Mouse (Mus musculus) embryonic stem cell, embryonic (primary cell): ENCODE measurements around the gene B020031M17Rik.
"Not testable (repeated sequence)": the region's sequence is repeated elsewhere in the genome, so short reads cannot be mapped to it uniquely, and the experiment has no call there.

Experiments used
- CTCF ChIA-PET, 4 experiments: fragments of 300-600 bp in 2 of 4; fragments of 350-600 bp in 2 of 4; sonication (Branson Sonifier 250); formaldehyde crosslinking; loops; one replicate each; lab custom pipeline; 2022; ENCODE audit warnings: inconsistent platforms in 2 of 4; lab: Charles Lee
- POLR2A ChIA-PET, 4 experiments: fragments of 300-600 bp in 2 of 4; fragments of 350-600 bp in 2 of 4; sonication (Branson Sonifier 250); formaldehyde crosslinking; loops; one replicate each; lab custom pipeline; 2022; ENCODE audit warnings: antibody characterized with exemption in 4 of 4, inconsistent platforms in 1 of 4; lab: Charles Lee

The B020031M17Rik gene

DNA sequence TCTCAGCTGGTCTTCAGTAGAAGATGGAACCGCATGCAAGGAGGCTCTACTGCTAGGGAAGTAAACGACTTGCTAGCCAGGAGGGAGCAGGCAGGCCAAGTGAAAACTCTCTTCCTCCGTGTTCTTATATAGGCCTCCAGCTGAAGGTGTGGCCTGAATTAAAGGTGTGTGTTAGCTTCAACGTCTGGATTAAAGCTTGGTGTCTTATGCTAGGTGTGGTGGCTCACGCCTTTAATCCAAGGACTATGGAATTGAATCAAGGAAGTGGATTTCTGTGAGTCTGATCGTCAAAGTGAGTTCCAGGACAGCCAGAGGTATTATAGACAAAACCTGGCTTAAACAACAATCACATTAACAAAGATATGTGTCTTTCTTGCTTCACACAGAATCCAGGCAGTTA, at the start of gene B020031M17Rik:
Gene B020031M17Rik (minus strand): TSS at position 101 of the 400 bp plus-strand sequence.
- CTCF ChIA-PET, POLR2A ChIA-PET: not testable (repeated sequence)

GRCm38 (mm10) chr13:119999215-119999614, 48.6 kb upstream of the B020031M17Rik start:
- CTCF ChIA-PET, POLR2A ChIA-PET: not testable (repeated sequence)

DNA sequence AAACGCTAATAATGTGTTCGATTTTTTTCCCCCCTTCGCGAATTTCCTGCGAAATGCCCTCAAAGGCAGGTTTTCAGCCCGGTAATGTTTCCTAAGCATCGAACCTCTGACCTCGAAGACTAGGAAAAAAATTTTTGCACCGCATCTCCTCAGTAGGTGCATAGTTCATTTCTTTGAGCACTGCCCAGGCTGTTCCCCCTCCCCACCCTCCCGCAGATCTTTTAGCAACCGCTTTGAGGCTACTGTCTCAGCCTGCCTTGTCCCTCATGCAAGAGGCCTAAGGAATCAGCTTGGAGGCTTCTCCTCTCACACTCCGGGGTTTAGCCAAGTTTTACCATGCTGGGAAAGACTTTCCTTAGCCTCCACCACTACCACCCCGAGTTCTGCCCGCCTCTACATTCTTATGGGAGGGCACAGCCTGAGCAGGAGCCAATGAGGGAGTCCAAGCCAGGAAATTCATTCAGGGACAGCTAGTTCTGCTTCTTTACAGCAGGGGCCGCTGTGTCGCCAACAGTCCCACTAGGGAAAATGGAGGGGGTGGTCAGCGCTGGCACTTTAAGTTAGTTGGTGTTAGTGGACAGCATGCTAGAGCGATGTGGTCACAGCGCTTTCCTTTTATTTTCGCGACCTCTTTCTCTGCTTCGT, 48.0 kb upstream of the B020031M17Rik start:
- CTCF ChIA-PET, POLR2A ChIA-PET: not testable (repeated sequence)

- CTCF ChIA-PET, POLR2A ChIA-PET: not testable (repeated sequence)
These were observed 41.4 kb upstream of the B020031M17Rik start for GRCm38 (mm10) chr13:119991917-119992496.

DNA sequence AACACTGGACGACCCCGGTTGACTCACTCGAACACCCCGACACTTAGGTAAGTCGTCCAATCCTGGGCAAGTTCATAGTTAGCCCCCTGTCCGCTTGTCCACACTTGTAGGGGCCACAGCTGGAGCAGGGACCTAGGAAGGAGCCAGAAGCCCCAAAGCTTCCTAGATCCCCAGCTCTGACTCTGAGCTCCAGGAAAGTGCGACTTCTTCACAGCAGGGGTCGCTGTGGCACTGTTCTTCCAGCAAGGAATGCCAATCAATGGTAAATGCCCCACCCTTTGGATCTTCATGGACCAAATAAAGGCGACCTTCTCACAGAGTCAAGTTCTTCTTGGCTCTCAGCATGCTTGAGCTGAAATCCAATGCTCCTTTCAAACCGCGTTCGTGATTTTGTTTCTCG, 40.7 kb upstream of the B020031M17Rik start:
- POLR2A ChIA-PET, CTCF ChIA-PET: not testable (repeated sequence)

DNA sequence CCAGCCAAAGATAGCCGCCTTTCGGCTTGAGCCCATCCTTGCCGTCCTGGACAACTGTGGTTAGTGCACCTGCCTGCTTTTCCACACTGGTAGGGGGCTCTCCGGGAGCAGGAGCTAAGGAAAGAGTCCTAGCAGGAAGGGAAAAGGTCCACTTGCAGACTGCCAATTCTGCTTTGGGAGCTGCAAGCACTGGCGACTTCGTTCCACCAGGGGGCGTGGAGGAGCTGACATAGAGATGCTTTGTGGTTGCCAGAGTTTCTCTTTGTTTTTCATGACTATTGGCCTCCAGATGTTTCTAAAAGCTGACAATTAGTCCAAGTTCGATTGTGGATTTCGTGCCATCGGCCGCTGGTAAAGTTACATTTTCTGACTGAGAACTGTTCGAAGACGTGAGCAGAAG, 18.6 kb upstream of the B020031M17Rik start:
- POLR2A ChIA-PET, CTCF ChIA-PET: not testable (repeated sequence)

DNA sequence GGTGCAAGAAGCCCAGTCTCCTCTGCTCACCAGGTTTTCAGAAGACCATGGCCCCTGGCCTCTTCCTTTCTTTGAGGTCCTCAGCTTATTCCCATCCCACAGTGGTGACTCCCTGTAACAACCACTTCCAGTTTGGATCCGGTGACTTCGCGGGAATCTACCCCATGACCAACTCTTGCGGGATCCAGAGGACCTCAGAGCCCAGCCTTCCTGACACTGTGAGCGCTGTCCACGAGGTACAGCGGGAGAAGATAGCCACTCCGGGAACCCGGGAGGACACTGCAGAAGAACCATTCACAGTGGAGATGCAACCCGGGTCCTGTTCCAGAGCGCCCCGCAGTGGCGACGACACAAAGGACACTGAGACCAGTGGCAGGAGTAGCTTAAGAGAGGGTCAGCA, 17.6 kb upstream of the B020031M17Rik start:
- POLR2A ChIA-PET, CTCF ChIA-PET: not testable (repeated sequence)

DNA sequence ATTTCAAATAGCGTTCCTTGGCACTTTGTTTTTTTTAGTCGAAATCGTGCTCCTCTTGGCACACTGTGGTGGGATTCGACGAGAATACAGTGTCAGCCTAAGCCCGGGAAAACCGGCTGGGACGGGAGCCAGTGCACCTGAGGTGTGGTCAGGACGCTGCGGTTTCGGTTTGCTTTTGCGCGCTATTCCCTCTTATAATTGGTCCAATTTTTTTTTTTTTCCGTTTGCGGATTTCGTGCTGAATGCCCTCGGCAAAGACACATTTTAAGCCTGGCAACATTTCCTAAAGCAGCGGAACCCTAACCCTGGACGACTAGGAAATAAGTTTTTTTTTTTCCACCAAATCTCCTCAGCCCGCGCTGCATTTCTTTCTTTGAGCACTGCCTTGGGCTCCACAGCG, 15.4 kb upstream of the B020031M17Rik start:
- CTCF ChIA-PET, POLR2A ChIA-PET: not testable (repeated sequence)

DNA sequence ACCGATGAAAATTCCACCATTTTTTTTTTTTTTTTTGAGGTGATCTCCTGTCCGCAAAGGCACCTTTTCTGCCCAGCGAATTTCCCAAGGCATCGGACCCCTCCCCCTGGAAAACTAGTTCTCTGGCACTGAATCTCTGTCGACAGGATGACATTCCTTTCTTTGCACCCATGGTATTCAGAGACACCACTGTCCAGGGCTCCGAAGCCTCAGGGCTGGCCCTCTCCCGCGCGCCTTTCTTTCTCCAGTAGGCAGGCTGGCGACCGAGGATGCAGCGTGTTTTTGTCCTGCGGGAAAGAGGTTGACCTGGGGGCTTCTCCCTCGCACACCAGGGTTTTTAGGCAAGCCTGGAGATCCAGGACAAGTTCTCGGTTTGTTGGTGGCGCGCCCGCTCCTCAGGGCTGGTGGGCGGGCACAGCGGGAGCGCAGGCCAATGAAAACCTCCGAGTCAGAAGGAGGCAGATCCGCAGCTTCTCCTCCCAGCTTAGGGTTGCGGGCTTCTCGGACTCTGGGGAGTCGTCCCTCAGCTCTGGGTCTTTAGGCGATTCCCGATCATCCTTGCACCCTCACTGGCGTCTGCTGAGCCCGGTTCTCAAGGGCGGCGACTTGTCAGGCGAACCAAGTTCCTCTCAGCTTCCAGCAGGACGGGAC, 14.8 kb upstream of the B020031M17Rik start:
- POLR2A ChIA-PET, CTCF ChIA-PET: not testable (repeated sequence)

GRCm38 (mm10) chr13:119962856-119963255, 12.2 kb upstream of the B020031M17Rik start:
- CTCF ChIA-PET, POLR2A ChIA-PET: not testable (repeated sequence)

DNA sequence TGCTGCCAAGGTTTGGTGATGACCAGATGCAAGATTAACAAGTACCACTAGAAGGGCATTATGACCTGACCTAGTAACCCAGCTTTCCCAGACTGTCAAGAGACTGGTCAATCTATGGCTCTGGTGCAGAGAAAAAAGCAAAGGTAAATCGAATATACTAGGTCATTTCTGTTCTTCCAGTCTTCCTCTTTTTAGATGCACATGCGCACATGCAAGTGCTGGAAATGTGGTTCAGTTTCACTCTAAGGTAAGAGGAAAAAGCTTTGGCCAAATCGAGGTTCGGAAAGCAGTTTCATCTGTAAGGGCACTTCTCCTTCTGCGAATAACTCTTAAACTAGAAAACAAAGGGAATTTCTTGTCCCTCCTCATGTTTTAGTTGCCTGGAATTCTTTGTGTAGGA, 5.0 kb upstream of the B020031M17Rik start:
- CTCF ChIA-PET, POLR2A ChIA-PET: not testable (repeated sequence)

DNA sequence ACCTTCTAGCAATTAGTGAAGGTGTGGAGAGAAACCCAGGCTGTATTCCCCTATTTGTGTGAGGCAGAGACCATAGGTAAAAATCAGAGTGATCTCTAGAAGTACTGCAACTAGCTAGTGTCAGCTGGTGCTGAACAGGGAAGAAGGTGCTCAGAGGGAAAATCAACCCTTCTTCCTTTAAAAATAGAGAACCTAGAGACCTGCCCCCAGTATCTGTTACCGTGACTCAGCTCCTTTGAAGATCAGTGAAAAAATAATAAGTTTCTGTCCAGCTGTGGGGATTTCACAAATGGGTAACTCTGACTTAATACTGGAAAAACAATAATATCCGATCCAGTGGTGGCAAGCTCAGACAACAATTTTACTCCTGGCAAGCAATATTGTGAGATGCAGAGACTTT, 4.5 kb upstream of the B020031M17Rik start:
- CTCF ChIA-PET: interaction anchor here in 1 of 4 experiments (0.9 kb wide), 1 partner anchor 120 kb away, joined by 3 read pairs; no protein-coding TSS in a partner anchor
- POLR2A ChIA-PET: not testable (repeated sequence)

GRCm38 (mm10) chr13:119929172-119929571, 21.4 kb downstream of the B020031M17Rik start, which contains the start of gene Gm21761:
Gene Gm21761 (minus strand): TSS chr13:119929272.
- CTCF ChIA-PET, POLR2A ChIA-PET: not testable (repeated sequence)

DNA sequence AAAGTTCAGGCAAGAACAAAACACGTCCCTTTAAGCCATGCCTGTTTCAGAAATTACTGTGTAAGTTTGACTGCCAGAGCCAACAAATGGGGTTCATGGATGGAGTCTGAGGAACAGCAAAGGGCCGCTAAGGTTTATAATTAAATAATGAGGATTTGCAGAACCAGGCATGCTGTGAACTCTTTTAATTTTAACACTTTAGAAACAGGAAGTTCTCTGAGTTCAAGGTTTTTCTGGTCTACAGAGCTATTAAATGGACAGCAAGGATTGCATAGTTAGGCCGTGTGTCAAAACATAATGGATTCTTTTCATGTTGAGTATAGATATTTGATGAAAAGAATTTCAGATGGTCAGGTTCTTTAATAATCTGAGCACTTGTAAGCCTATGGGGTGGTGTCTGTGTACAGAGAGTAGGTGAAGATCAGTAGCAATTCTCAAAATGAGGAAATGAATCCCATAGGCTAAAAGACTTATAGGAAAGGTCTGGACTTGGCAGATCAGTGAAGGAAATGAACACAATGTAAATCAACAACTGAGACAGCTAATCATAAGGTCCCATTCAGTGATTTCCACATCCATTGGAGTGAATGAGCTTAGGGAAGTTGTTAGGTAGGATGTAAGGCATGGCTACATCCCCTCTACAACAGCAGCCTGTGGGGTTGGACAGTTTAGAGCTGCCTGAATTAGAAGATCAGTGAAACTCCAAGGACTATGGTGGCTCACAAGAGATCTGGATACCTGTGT, 25.8 kb downstream of the B020031M17Rik start:
- CTCF ChIA-PET, POLR2A ChIA-PET: not testable (repeated sequence)

DNA sequence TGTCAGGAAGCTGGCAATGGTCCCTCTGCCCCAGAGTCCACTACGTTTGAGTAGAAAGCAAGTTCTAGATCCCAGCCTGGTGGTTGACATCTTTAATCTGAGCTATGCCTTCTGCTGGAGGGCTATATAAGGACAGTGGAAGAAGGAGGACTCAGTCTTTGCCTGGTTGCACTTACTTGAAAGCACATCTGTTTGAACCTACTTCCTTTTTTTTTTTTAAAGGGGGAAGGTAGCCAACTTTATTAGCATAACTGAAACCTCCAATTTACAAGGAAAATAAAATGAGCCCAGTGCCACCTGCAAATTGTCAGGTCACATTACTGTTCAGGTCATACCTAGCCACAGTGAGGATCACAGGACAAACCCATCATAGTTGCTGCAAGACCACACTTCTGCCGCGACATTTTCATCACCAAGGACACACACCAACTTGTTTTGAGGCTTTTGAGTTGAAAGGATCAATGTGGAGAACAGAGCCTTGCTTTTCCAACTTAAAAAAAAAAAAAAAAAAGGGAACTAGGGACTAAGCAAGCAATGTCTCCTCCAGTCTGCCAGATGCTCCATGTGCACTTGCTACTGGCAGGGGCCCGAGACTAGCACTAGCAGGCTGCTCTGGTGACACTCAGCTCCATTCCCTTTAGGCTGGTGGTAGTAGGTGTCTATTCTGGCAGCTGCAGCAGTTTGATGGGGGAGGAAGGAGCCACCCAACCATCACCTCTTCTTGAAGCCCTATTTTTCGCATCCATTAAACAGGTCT, 33.5 kb downstream of the B020031M17Rik start:
- CTCF ChIA-PET, POLR2A ChIA-PET: not testable (repeated sequence)

DNA sequence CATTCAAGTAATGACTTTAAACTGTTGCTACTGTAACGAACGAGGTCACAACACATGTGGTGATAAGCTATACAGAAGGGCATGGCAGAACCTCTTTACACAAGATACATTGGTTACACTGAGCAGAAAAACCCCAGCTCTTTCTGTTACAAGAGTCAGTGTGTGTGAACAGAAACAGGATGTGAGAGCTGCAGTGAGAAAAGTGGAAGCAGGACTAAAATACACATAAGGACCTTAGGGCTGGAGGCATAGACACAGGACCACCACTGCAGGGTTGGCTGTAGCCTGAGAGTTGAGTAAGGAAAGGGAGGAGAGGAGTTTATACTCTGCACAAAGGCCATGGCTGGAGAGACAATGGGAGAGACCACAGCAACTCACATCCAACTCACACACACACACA, 34.2 kb downstream of the B020031M17Rik start:
- CTCF ChIA-PET, POLR2A ChIA-PET: not testable (repeated sequence)
